ENCODE assay signal across 10 mouse cellular contexts in genomic region chr3:55571552-55572296, GRCm38 (mm10).
A peak's percentile ranks its signal among the peaks of the same experiment; 100 is the strongest.
DNase-seq lines count a peak whose midpoint lies in the region; ATAC-seq lines count a peak whose summit lies in the region.
"Had no signal": no experiment of that assay in that cellular context is flagged by ENCODE, and none has a peak within 500 bp of the region (broad histone marks: within the 10 kb centered on the region; RNA-seq: fewer than 3 reads in every experiment).

No protein-coding gene starts in this region.

- no peak overlapping the region for H3K4me2 ChIP-seq in limb, embryonic 13.5 days (replicated peaks)
- H3K4me2 ChIP-seq in intestine, embryonic 15.5 days (replicated peaks): no peak overlapping the region
- H3K4me2 ChIP-seq: stomach, embryonic 15.5 days had no signal

- DNase-seq in heart, adult 18-20 months: peak; percentile 63 to 64
- no peak for DNase-seq in heart, embryonic 10.5 days (ENCODE audit: low spot score)
- peak; percentile 60 for DNase-seq in adrenal gland, postnatal 10 days
- peak; percentile 14 to 30 for DNase-seq in gastrocnemius, adult 8-10 months (ENCODE audit: low spot score in 2 of 2)
- no peak for DNase-seq in kidney, adult 18-20 months

- no peaks in the 10 kb centered on the region for H3K36me3 ChIP-seq in heart, embryonic 10.5 days
- H3K36me3 ChIP-seq in limb, embryonic 13.5 days: no peaks in the 10 kb centered on the region
- H3K36me3 ChIP-seq in intestine, embryonic 15.5 days: no peaks in the 10 kb centered on the region
- H3K36me3 ChIP-seq: stomach, embryonic 15.5 days had no signal

- H3K4me1 ChIP-seq in heart, embryonic 10.5 days: no peaks in the 10 kb centered on the region
- H3K4me1 ChIP-seq in limb, embryonic 13.5 days: peaks cover 15% of the 10 kb centered on the region
- H3K4me1 ChIP-seq in intestine, embryonic 15.5 days (replicated peaks): no peaks in the 10 kb centered on the region
- H3K4me1 ChIP-seq: stomach, embryonic 15.5 days had no signal

- no peak overlapping the region for H3K4me3 ChIP-seq in heart, embryonic 10.5 days
- no peak overlapping the region for H3K4me3 ChIP-seq in limb, embryonic 13.5 days
- no peak overlapping the region for H3K4me3 ChIP-seq in intestine, embryonic 15.5 days (replicated peaks)
- H3K4me3 ChIP-seq: stomach, embryonic 15.5 days had no signal

- H3K27ac ChIP-seq in heart, embryonic 10.5 days: no peak overlapping the region
- peak overlapping the region; percentile 18; the same call in 1 of the 2 replicates for H3K27ac ChIP-seq in limb, embryonic 13.5 days
- no peak overlapping the region for H3K27ac ChIP-seq in intestine, embryonic 15.5 days
- H3K27ac ChIP-seq: liver, embryonic 14.5 days; stomach, embryonic 15.5 days had no signal

- no peak overlapping the region for H3K9ac ChIP-seq in limb, embryonic 13.5 days
- H3K9ac ChIP-seq in intestine, embryonic 15.5 days: no peak overlapping the region
- H3K9ac ChIP-seq: liver, embryonic 14.5 days; stomach, embryonic 15.5 days had no signal

- H3K27me3 ChIP-seq in heart, embryonic 10.5 days (ENCODE audit: insufficient read depth, poor library complexity, severe bottlenecking): no peaks in the 10 kb centered on the region
- no peaks in the 10 kb centered on the region for H3K27me3 ChIP-seq in limb, embryonic 13.5 days
- no peaks in the 10 kb centered on the region for H3K27me3 ChIP-seq in intestine, embryonic 15.5 days (replicated peaks)
- H3K27me3 ChIP-seq: stomach, embryonic 15.5 days had no signal

- no peaks in the 10 kb centered on the region; the same call in 1 of the 2 replicates for H3K9me3 ChIP-seq in heart, embryonic 10.5 days
- H3K9me3 ChIP-seq in limb, embryonic 13.5 days: no peaks in the 10 kb centered on the region
- H3K9me3 ChIP-seq in intestine, embryonic 15.5 days: no peaks in the 10 kb centered on the region
- H3K9me3 ChIP-seq: stomach, embryonic 15.5 days had no signal

- ATAC-seq in limb, embryonic 13.5 days (ENCODE audit: low FRiP score, low read depth): no peak
- no peak for ATAC-seq in megakaryocyte, adult 5-6 weeks (ENCODE audit: poor library complexity, severe bottlenecking)
- ATAC-seq in intestine, embryonic 15.5 days: no peak

- WGBS in heart, embryonic 10.5 days: 79% methylated on average over 11 of the region's 11 CpGs
- WGBS in limb, embryonic 13.5 days: 36% methylated on average over 11 of the region's 11 CpGs
- 37% methylated on average over 11 of the region's 11 CpGs for WGBS in intestine, embryonic 15.5 days

Comparison
In these comparisons a context has a peak if more than half of its experiments do, and no peak if none do; other contexts are left out.
1. DNase-seq: peak in heart, adult 18-20 months (2 of 2), adrenal gland, postnatal 10 days (single experiment) and gastrocnemius, adult 8-10 months (2 of 2); none in heart, embryonic 10.5 days (single experiment) and kidney, adult 18-20 months (single experiment).